Mouse (Mus musculus) sigmoid colon, adult 10 weeks (tissue): ENCODE results near the gene Ndrg4. TPM values are rescaled to one million over a fixed set of nuclear protein-coding genes. Genes with fewer than 3 reads are reported as not detected.

ENCODE experiments used
- polyA plus RNA-seq: library from polyadenylated mRNA; stranded (reverse); fragments of 350-450 nt; fragmentation: Illumina TruSeq; extraction: RNeasy Lipid Tissue Mini Kit (QIAGEN cat#74804); gene quantifications from one replicate; pipeline ENCODE4 v1.2.3, GENCODE M21; 2014; ENCODE audit warnings: low read depth, low replicate concordance

Ndrg4 gene
- 4.9 TPM for polyA plus RNA-seq

GRCm38 (mm10) chr8:95676631-95677030 is at the start of gene Ndrg4:
Ndrg4 (plus strand) TSS chr8:95676980.

GRCm38 (mm10) chr8:95633262-95634062 is 43.3 kb upstream of the Ndrg4 start, which contains the start of gene Gins3:
Gins3 (plus strand) TSS chr8:95633453.

GRCm38 (mm10) chr8:95715676-95716531 is 39.1 kb downstream of the Ndrg4 start, which contains the start of gene Setd6:
Setd6 (plus strand) TSS chr8:95715881.

Other genes with a start within 250 kb of the Ndrg4 start
- gene Cfap20, start 242.1 kb upstream of the Ndrg4 start, polyA plus RNA-seq: 73.4 TPM
- gene Csnk2a2, start 186.9 kb upstream of the Ndrg4 start, polyA plus RNA-seq: 162 TPM
- not detected for gene Ccdc113, start 142.9 kb upstream of the Ndrg4 start, polyA plus RNA-seq
- gene Prss54, start 100.6 kb upstream of the Ndrg4 start, polyA plus RNA-seq: not detected
- 4.8 TPM for gene Gins3, start 43.5 kb upstream of the Ndrg4 start, polyA plus RNA-seq
- gene Setd6, start 38.9 kb downstream of the Ndrg4 start, polyA plus RNA-seq: 9.8 TPM
- gene Cnot1, start 130.5 kb downstream of the Ndrg4 start, polyA plus RNA-seq: 292 TPM
- 3.2 TPM for gene Sap18b, start 148.4 kb downstream of the Ndrg4 start, polyA plus RNA-seq
- gene Slc38a7, start 176.6 kb downstream of the Ndrg4 start, polyA plus RNA-seq: 2.6 TPM
- 14.9 TPM for gene Got2, start 211.6 kb downstream of the Ndrg4 start, polyA plus RNA-seq